Mouse (Mus musculus) cortical plate, adult 2 months (tissue): Measurements from ENCODE around the gene Cnbp.

Experiments used
- CTCF ChIP-seq: fragments of 200-500 bp; IDR thresholded peaks from 2 replicates; pipeline ENCODE4 v1.5.1; 2011; ENCODE audit warnings: mild to moderate bottlenecking, control low read depth, low read length; ENCODE audit not compliant: insufficient read depth; ENCODE audit errors: extremely low read depth
- POLR2A ChIP-seq: fragments of 200-500 bp; IDR thresholded peaks from 2 replicates; pipeline ENCODE4 v1.6.1; 2011; ENCODE audit warnings: mild to moderate bottlenecking, low read length, control low read depth; ENCODE audit not compliant: insufficient read depth; ENCODE audit errors: extremely low read depth

- TF ChIP-seq CTCF = no peak
- no peak for TF ChIP-seq POLR2A
Observed at GRCm38 (mm10) chr6:87873104-87873503, 22.2 kb upstream of the Cnbp start.
